Mouse (Mus musculus) testis, adult 2 months (tissue): ENCODE results near the gene Phlpp1.

Experiments used
- CTCF ChIP-seq: fragments of 200-500 bp; IDR thresholded peaks from 2 replicates; pipeline ENCODE4 v1.5.1; 2012; ENCODE audit warnings: low read depth, mild to moderate bottlenecking, inconsistent platforms, low read length, moderate library complexity; ENCODE audit not compliant: control insufficient read depth, insufficient read depth, insufficient replicate concordance
- POLR2A ChIP-seq: fragments of 200-500 bp; IDR thresholded peaks from 2 replicates; pipeline ENCODE4 v1.6.1; 2012; ENCODE audit warnings: low read depth, mild to moderate bottlenecking, inconsistent platforms, low read length, moderate library complexity; ENCODE audit not compliant: control insufficient read depth

DNA sequence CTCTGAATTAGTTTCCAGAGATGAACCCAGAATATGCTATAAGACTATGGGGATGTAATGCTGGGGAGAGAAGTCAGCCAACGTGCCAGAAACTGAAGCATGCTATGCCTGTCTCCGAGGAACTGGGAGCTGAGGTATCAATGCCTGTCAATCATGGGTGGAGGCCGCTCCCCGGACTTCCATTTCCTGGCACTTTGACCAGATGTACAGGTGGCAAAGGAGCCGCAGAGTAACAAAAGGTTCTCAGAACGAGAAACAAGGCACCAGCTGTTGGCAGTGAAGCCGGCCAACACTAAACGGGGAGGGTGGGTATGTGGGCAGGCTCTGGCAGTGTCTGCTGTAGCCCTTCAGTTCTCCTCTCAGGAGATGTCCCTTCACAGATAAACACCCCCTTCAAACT lies 256.6 kb downstream of the Phlpp1 start:
- TF ChIP-seq POLR2A (no peak), CTCF (no peak)
